Mouse (Mus musculus) heart, embryonic 13.5 days (tissue): ENCODE measurements around the gene Hapln4. TPM values are rescaled to one million over a fixed set of nuclear protein-coding genes. Genes with fewer than 3 reads are reported as not detected.
A peak's percentile ranks its signal among the peaks of the same experiment; 100 is the strongest.

ENCODE experiments used
- ATAC-seq: fragments of 200-750 bp; cut with Nextera tagmentation; 2 replicates; pipeline ENCODE4 v1.8.0; 2017; ENCODE audit warnings: moderate TSS enrichment; ENCODE audit not compliant: insufficient number of reproducible peaks, low FRiP score, low TSS enrichment; ENCODE audit errors: extremely low read depth
- H3K27ac ChIP-seq: fragments of 300-500 bp; sonication (generic); replicated peaks from 2 replicates; pipeline ENCODE4 v1.5.1; 2015; ENCODE audit warnings: moderate library complexity, mild to moderate bottlenecking, inconsistent platforms
- H3K27me3 ChIP-seq: fragments of 300-500 bp; sonication (generic); replicated peaks from 2 replicates; pipeline ENCODE4 v1.6.1; 2015; ENCODE audit warnings: mild to moderate bottlenecking, inconsistent platforms
- H3K36me3 ChIP-seq: fragments of 300-500 bp; sonication (generic); 2 replicates; pipeline ENCODE4 v1.6.1; 2015; ENCODE audit warnings: mild to moderate bottlenecking, inconsistent platforms
- H3K4me1 ChIP-seq: fragments of 300-500 bp; sonication (generic); 2 replicates; pipeline ENCODE4 v1.6.1; 2015; ENCODE audit warnings: inconsistent platforms
- H3K4me2 ChIP-seq: fragments of 300-500 bp; sonication (generic); 2 replicates; pipeline ENCODE4 v1.6.1; 2015; ENCODE audit warnings: inconsistent platforms, mild to moderate bottlenecking, moderate library complexity
- H3K4me3 ChIP-seq: fragments of 300-500 bp; sonication (generic); 2 replicates; pipeline ENCODE4 v1.5.1; 2015; ENCODE audit warnings: moderate library complexity, mild to moderate bottlenecking, inconsistent platforms
- H3K9ac ChIP-seq: fragments of 300-500 bp; sonication (generic); 2 replicates; pipeline ENCODE4 v1.6.1; 2015; ENCODE audit warnings: inconsistent platforms, mild to moderate bottlenecking, moderate library complexity
- H3K9me3 ChIP-seq: fragments of 300-500 bp; sonication (generic); 2 replicates; pipeline ENCODE4 v1.6.1; 2016; ENCODE audit warnings: inconsistent platforms
- WGBS: fragments of 180-500 bp; shearing (Covaris S2); methylation state at CpG from one replicate; pipeline ENCODE4 v1.1.7; 2015; ENCODE audit warnings: mixed read lengths; 5-methylcytosine and 5-hydroxymethylcytosine counted together
- polyA plus RNA-seq: library from polyadenylated mRNA; unstranded; fragments of >200 nt; fragmentation: Nextera tagmentation; extraction: Ambion mirVana; gene quantifications from 2 replicates; pipeline ENCODE4 v1.2.1, GENCODE M21; 2015

The Hapln4 gene
- polyA plus RNA-seq, 1 experiment from 2014 or later: 0.12 TPM

- Histone ChIP-seq H3K27me3 (no peaks in the 10 kb centered on the region), H3K4me2 (peak overlapping the region; percentile 78), H3K4me3 (peak overlapping the region; percentile 46), H3K9ac (peak overlapping the region; percentile 72), H3K27ac (no peak overlapping the region), H3K9me3 (no peaks in the 10 kb centered on the region), H3K4me1 (peaks cover 25% of the 10 kb centered on the region), H3K36me3 (peaks cover 40% of the 10 kb centered on the region)
- WGBS: 57% methylated on average over 8 of the region's 8 CpGs
- ATAC-seq: no peak
These were observed 10.1 kb upstream of the Hapln4 start for GRCm38 (mm10) chr8:70073120-70073519.

- Histone ChIP-seq H3K4me1 (peaks cover 22% of the 10 kb centered on the region), H3K9ac (no peak overlapping the region), H3K36me3 (peaks cover 34% of the 10 kb centered on the region), H3K27me3 (no peaks in the 10 kb centered on the region), H3K4me3 (no peak overlapping the region), H3K4me2 (no peak overlapping the region), H3K9me3 (no peaks in the 10 kb centered on the region), H3K27ac (no peak overlapping the region)
- no peak for ATAC-seq
- 54% methylated on average over 1 of the region's 1 CpGs for WGBS
These were observed 9.6 kb upstream of the Hapln4 start for GRCm38 (mm10) chr8:70073682-70074081.

- H3K4me1 ChIP-seq: peaks cover 33% of the 10 kb centered on the region
- no peak for ATAC-seq
- H3K4me2 ChIP-seq: no peak overlapping the region
- no peaks in the 10 kb centered on the region for H3K9me3 ChIP-seq
- H3K9ac ChIP-seq: no peak overlapping the region
- WGBS: 91% methylated on average over 2 of the region's 2 CpGs
- peaks cover 57% of the 10 kb centered on the region for H3K27me3 ChIP-seq
- no peak overlapping the region for H3K4me3 ChIP-seq
- no peak overlapping the region for H3K27ac ChIP-seq
- no peaks in the 10 kb centered on the region for H3K36me3 ChIP-seq
These were observed 1.3 kb upstream of the Hapln4 start for GRCm38 (mm10) chr8:70081976-70082375.

DNA sequence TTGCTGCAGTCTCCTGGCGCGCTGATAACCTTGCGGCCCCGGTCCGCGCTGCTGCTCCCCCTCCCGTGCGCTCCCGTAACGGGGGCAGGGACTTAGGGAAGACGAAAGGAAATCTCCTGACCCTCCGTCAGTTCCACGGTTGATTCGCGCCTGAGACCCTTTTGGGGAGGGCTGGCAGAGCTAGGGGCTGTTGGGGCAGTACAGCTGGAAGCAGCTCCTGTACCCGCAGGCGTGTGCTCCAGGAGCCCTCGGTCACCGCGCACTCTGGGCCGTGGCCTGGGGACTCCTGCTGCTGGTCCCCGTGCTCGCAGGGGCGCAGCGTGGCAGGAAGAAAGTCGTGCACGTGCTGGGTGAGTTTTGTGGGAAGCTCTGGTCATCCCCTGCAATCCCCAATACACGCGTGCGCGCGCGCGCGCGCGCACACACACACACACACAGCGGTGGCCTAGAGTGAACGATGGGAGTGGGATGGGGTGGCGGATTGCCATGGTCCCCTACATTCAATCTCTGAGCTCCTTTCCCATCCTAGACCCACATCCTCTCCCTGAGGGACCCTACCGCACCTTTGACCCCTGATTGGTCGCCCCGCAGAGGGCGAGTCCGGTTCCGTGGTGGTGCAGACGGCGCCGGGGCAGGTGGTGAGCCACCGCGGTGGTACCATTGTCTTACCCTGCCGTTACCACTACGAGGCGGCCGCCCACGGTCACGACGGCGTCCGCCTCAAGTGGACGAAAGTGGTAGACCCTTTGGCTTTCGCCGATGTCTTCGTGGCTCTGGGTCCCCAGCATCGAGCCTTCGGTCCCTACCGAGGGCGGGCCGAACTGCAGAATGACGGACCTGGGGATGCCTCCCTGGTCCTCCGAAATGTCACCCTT is 1.2 kb downstream of the Hapln4 start:
- Histone ChIP-seq H3K4me2 (peak overlapping the region; percentile 91), H3K27ac (no peak overlapping the region), H3K36me3 (no peaks in the 10 kb centered on the region), H3K27me3 (peaks cover 82% of the 10 kb centered on the region), H3K4me1 (peaks cover 31% of the 10 kb centered on the region), H3K9me3 (no peaks in the 10 kb centered on the region), H3K4me3 (peak overlapping the region; percentile 56), H3K9ac (peak overlapping the region; percentile 71)
- no peak for ATAC-seq
- 2% methylated on average over 70 of the region's 71 CpGs for WGBS

DNA sequence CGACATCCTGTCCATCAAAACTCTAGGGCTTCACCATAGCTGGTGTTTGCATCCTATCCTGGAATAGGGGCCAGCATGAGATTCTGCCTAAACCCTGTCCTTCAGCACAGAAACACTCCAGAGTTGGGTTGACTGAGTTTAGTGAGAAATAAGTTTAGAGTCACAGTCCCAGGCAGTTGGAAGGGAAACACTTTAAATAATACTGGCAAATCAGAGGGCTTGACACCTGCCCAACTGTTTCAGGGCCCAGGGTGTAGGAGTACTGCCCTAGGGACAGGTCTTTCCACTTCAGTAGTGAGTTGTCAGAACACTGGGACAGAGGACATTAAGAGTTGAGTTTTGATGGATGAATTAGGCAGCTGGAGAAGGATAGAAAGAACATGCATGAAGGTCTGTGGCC is 2.9 kb downstream of the Hapln4 start:
- no peak for ATAC-seq

GRCm38 (mm10) chr8:70087237-70087636 is 4.0 kb downstream of the Hapln4 start:
- H3K27ac ChIP-seq: no peak overlapping the region
- 8% methylated on average over 7 of the region's 7 CpGs for WGBS
- peaks cover 26% of the 10 kb centered on the region for H3K4me1 ChIP-seq
- H3K27me3 ChIP-seq: peaks cover 99% of the 10 kb centered on the region
- no peak for ATAC-seq
- H3K4me3 ChIP-seq: no peak overlapping the region
- no peak overlapping the region for H3K4me2 ChIP-seq
- H3K9ac ChIP-seq: no peak overlapping the region
- H3K36me3 ChIP-seq: no peaks in the 10 kb centered on the region
- no peaks in the 10 kb centered on the region for H3K9me3 ChIP-seq

More for the DNA sequence above, 2.9 kb downstream of the Hapln4 start:
- no peaks in the 10 kb centered on the region for H3K36me3 ChIP-seq
- peaks cover 99% of the 10 kb centered on the region for H3K27me3 ChIP-seq
- no peaks in the 10 kb centered on the region for H3K9me3 ChIP-seq
- H3K4me2 ChIP-seq: no peak overlapping the region
- no peak overlapping the region for H3K9ac ChIP-seq
- WGBS: 41% methylated on average over 1 of the region's 1 CpGs
- H3K27ac ChIP-seq: no peak overlapping the region
- no peak overlapping the region for H3K4me3 ChIP-seq
- H3K4me1 ChIP-seq: peaks cover 26% of the 10 kb centered on the region

- Histone ChIP-seq H3K27me3 (peaks cover 96% of the 10 kb centered on the region), H3K27ac (no peak overlapping the region), H3K4me2 (peak overlapping the region; percentile 71), H3K4me1 (peaks cover 24% of the 10 kb centered on the region), H3K36me3 (no peaks in the 10 kb centered on the region), H3K9ac (peak overlapping the region; percentile 53; the same call in 1 of the 2 replicates), H3K4me3 (peak overlapping the region; percentile 50), H3K9me3 (no peaks in the 10 kb centered on the region)
- WGBS: 4% methylated on average over 56 of the region's 56 CpGs
- ATAC-seq: no peak
These were observed 4.8 kb downstream of the Hapln4 start for GRCm38 (mm10) chr8:70087836-70088650.

- H3K36me3 ChIP-seq: no peaks in the 10 kb centered on the region
- H3K9me3 ChIP-seq: no peaks in the 10 kb centered on the region
- H3K4me1 ChIP-seq: peaks cover 10% of the 10 kb centered on the region
- ATAC-seq: no peak
- H3K27me3 ChIP-seq: peaks cover 96% of the 10 kb centered on the region
- no peak overlapping the region for H3K9ac ChIP-seq
- no peak overlapping the region for H3K27ac ChIP-seq
- no peak overlapping the region for H3K4me2 ChIP-seq
- 54% methylated on average over 9 of the region's 9 CpGs for WGBS
- no peak overlapping the region for H3K4me3 ChIP-seq
These were observed 6.2 kb downstream of the Hapln4 start for GRCm38 (mm10) chr8:70089296-70089960.

- Histone ChIP-seq H3K36me3 (no peaks in the 10 kb centered on the region), H3K4me1 (peaks cover 6% of the 10 kb centered on the region), H3K4me2 (no peak overlapping the region), H3K9me3 (peaks cover 2% of the 10 kb centered on the region; the same call in 1 of the 2 replicates), H3K4me3 (no peak overlapping the region), H3K27me3 (peaks cover 86% of the 10 kb centered on the region), H3K9ac (no peak overlapping the region), H3K27ac (no peak overlapping the region)
- 52% methylated on average over 8 of the region's 8 CpGs for WGBS
- no peak for ATAC-seq
These were observed 9.5 kb downstream of the Hapln4 start for GRCm38 (mm10) chr8:70092786-70093185.

DNA sequence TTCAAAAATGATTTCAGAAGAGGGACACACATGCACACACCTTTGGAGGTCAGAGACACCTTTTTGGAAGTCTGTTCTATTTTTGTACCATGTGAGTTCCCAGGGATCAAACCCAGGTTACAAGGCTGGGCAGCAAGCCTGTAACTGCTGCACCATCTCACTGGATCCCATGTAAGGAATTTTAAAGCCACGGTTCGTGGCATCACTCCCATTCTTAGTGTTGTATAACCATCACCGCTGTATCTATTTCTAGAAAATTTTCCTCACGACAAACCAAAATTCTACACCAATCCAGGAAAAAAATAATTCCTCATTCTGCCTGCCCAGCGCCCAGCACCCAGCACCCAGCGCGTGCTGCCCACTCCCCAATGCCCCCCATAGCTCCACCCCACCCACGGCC is 16.0 kb downstream of the Hapln4 start:
- H3K27ac ChIP-seq: no peak overlapping the region
- H3K9ac ChIP-seq: no peak overlapping the region
- H3K9me3 ChIP-seq: peaks cover 4% of the 10 kb centered on the region; the same call in 1 of the 2 replicates
- no peaks in the 10 kb centered on the region for H3K4me1 ChIP-seq
- H3K4me2 ChIP-seq: no peak overlapping the region
- WGBS: 67% methylated on average over 8 of the region's 8 CpGs
- peaks cover 42% of the 10 kb centered on the region for H3K27me3 ChIP-seq
- no peaks in the 10 kb centered on the region for H3K36me3 ChIP-seq
- no peak overlapping the region for H3K4me3 ChIP-seq
- no peak for ATAC-seq

DNA sequence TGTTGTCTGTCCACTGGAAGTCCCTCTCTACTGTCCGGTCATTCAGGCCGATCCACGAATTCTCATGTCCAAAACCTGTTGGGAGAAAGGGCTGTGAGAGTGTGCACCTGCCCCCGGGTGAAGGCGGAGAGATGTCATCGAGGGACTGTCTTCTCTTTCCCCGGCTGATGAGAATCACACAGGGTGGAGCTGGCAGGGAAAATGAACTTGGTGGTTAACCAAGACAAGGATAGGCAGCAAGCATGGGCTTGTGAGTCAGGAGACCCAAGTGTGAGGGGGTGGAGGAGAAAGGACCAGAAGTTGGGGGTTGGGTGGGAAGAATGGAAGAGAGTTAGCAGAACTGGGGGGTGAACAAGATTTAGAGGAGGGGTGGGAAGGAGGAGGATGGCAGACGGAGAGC is 17.0 kb downstream of the Hapln4 start:
- H3K27ac ChIP-seq: no peak overlapping the region
- 72% methylated on average over 8 of the region's 8 CpGs for WGBS
- no peak overlapping the region for H3K4me2 ChIP-seq
- H3K36me3 ChIP-seq: no peaks in the 10 kb centered on the region
- peaks cover 4% of the 10 kb centered on the region; the same call in 1 of the 2 replicates for H3K9me3 ChIP-seq
- 0 out of 2 replicates have a peak, but pooled peaks cover 2% of the 10 kb centered on the region for H3K4me1 ChIP-seq
- no peak overlapping the region for H3K4me3 ChIP-seq
- H3K27me3 ChIP-seq: peaks cover 41% of the 10 kb centered on the region
- no peak for ATAC-seq
- no peak overlapping the region for H3K9ac ChIP-seq
